Mouse (Mus musculus): ENCODE results near the gene Gm36864.
"Not testable (repeated sequence)": the region's sequence is repeated elsewhere in the genome, so short reads cannot be mapped to it uniquely, and the experiment has no call there.

Gm36864 gene

GRCm38 (mm10) chr7:44235909-44236308, at the start of gene Gm36864:
Gm36864 (plus strand) TSS chr7:44236177.
- in situ Hi-C loops (cut with MboI; ENCODE audit: unreplicated experiment in 2 of 2): loop anchor here in 1 of 2 experiments (25.0 kb wide), 1 partner anchor 549 kb away; the partner anchor contains the start of gene Klk14

GRCm38 (mm10) chr7:44186516-44186915, 49.5 kb upstream of the Gm36864 start:
- in situ Hi-C loops (cut with MboI; ENCODE audit: unreplicated experiment in 2 of 2): not testable (repeated sequence)

DNA sequence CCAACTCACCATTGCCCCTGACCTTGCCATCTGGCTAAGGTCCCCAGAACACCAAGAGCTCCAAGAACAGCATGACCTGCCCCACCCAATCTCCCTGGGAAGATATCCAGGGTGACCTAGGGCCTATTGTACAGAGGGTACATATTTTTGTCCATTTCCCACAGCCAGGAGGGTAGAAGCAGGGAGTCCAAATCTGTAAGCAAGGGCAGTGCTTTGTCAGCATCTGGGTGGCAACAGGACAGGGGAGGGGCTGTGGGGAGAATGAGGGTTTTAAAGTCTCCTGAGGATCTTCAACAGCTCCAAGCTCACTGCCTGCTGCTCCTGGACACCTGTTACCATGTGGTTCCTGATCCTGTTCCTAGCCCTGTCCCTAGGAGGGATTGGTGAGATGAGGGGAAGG, 48.0 kb upstream of the Gm36864 start, which contains the start of gene Klk1b24:
Gene Klk1b24, plus strand, starts transcription at position 301 of the 400 bp plus-strand sequence.
- in situ Hi-C loops (cut with MboI; ENCODE audit: unreplicated experiment in 2 of 2): not testable (repeated sequence)

DNA sequence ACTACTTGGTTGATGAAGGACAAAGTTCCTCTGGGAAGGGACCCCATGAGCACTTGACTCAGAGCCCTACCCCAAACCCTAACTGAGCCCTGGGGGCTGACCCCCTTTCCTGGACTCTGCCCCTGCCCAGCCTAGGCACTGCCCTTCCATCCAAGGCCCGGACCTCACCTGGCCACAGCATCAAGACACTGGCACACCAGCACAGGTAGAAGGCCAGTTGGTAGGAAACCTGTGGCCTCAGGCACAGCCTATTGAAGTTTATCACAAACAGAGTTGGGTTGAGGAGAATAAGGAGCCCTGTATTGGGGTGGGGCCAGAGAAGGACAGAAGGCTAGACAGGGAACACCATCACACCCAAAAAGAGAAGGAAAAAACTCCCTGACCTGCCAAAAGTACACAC, 42.5 kb upstream of the Gm36864 start:
- in situ Hi-C loops (cut with MboI; ENCODE audit: unreplicated experiment in 2 of 2): not testable (repeated sequence)

DNA sequence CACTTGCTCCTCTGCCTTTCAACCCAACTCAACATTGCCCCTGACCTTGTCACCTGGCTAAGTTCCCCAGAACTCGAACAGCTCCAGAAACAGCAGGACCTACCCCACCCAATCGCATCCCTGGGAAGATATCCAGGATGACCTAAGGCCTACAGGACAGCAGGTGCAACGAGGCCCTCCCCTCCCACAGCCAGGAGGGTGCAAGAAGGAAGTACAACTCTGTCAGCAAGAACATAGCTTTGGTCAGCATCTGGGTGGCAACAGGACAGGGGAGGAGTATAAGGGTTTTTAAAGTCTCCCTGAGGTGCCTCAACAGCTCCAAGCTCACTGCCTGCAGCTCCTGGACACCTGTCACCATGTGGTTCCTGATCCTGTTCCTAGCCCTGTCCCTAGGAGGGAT, 38.1 kb upstream of the Gm36864 start, which contains the start of gene Klk1b3:
Gene Klk1b3, plus strand, starts transcription at position 301 of the 400 bp plus-strand sequence.
- in situ Hi-C loops (cut with MboI; ENCODE audit: unreplicated experiment in 2 of 2): no loop called here

DNA sequence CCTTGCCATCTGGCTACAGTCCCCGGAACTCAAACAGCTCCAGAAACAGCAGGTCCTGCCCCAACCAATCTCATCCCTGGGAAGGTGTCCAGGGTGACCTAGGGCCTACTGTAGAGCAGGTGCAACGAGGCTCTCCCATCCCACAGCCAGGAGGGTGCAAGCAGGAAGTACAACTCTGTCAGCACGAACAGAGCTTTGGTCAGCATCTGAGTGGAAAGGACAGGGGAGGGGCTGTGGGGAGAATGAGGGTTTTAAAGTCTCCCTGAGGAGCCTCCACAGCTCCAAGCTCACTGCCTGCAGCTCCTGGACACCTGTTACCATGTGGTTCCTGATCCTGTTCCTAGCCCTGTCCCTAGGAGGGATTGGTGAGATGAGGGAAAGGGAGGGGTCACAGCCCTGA, 28.8 kb upstream of the Gm36864 start, which contains the start of gene Klk1b4:
Gene Klk1b4, plus strand, starts transcription at position 301 of the 400 bp plus-strand sequence.
- in situ Hi-C loops (cut with MboI; ENCODE audit: unreplicated experiment in 2 of 2): not testable (repeated sequence)

DNA sequence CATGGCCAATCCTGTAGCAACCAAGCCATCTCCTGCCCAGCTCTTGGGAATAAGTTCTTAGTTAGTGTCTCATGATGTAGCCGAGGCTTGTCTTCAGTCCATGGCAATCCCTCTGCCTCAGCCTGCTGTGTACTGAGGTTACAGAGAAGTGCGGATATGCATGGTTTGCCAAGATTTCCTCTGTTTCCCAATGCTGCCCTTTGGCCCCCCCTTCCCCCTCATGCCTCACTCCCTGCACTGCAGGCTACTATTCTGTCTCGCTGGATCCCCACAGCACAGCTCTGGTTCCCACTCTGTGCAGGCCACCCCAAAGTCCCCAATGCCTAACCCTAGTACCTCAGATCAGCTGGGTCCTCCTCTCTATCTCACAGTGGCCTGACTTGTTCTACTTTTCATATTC, 27.7 kb upstream of the Gm36864 start:
- in situ Hi-C loops (cut with MboI; ENCODE audit: unreplicated experiment in 2 of 2): no loop called here

DNA sequence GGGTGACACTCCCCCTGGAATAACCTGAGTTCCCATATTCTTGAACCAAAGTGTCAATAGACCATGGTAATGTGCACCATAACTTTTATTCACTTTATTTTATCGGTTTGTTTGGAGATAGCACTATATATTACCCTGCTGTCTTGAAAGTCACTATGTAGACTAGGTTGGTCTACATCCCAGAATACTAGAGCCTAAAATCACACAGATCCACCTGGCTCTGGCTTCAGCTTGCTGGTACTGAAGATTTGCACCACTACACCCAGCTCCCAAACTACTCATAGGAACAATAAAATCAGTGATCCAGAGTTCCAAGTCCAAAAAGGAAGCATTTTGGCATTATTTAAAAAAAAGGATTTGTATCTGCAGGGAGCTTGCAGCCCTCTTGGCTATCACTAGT, 20.3 kb upstream of the Gm36864 start, which contains the start of gene Klk1b5:
Gene Klk1b5, plus strand, starts transcription at position 301 of the 400 bp plus-strand sequence.
- in situ Hi-C loops (cut with MboI; ENCODE audit: unreplicated experiment in 2 of 2): no loop called here

DNA sequence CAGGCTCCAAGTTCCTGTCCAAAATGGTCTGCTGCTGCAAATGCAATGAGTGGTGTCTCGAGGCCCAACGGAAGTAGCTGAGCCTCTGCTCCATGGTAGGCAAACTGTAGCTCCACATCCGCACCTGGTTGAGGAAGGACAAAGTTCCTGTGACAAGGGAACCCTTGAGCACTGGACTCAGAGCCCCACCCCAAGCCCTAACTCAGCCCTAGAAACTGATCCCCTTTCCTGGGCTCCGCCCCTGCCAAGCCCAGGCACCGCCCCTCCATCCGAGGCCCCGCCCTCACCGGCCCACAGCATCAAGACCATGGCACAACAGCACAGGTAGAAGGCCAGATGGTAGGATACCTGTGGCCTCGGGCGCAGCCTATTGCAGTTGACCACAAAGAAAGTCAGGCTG, 14.4 kb upstream of the Gm36864 start:
- in situ Hi-C loops (cut with MboI; ENCODE audit: unreplicated experiment in 2 of 2): not testable (repeated sequence)

GRCm38 (mm10) chr7:44222335-44222734, 13.6 kb upstream of the Gm36864 start:
- in situ Hi-C loops (cut with MboI; ENCODE audit: unreplicated experiment in 2 of 2): not testable (repeated sequence)

DNA sequence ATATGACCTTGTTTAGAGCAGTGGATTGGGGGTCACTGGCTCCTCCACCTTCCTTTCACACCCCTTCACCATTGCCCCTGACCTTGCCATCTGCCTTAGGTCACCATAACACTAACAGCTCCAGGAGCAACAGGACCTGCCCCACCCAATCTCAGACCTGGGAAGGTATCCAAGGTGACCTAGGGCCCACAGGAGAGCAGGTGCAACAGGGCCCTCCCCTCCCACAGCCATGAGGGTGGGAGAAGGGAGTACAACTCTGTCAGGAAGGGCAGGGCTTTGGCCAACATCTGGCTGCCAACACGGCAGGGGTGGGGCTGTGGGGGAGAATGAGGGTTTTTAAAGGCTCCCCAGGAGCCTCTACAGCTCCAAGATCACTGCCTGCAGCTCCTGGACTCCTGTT, 10.9 kb upstream of the Gm36864 start, which contains the start of gene Klk1:
Gene Klk1, plus strand, starts transcription at position 285 of the 400 bp plus-strand sequence.
- in situ Hi-C loops (cut with MboI; ENCODE audit: unreplicated experiment in 2 of 2): loop anchor here in 1 of 2 experiments (25.0 kb wide), 1 partner anchor 538 kb away; the partner anchor contains the start of gene Klk14

- in situ Hi-C loops (cut with MboI; ENCODE audit: unreplicated experiment in 2 of 2): loop anchor here in 1 of 2 experiments (25.0 kb wide), 1 partner anchor 553 kb away; the partner anchor contains the start of gene Klk14
Measured at GRCm38 (mm10) chr7:44239913-44240312, 3.9 kb downstream of the Gm36864 start.

GRCm38 (mm10) chr7:44240712-44241111, 4.7 kb downstream of the Gm36864 start:
- in situ Hi-C loops (cut with MboI; ENCODE audit: unreplicated experiment in 2 of 2): loop anchor here in 1 of 2 experiments (25.0 kb wide), 1 partner anchor 553 kb away; the partner anchor contains the start of gene Klk14

DNA sequence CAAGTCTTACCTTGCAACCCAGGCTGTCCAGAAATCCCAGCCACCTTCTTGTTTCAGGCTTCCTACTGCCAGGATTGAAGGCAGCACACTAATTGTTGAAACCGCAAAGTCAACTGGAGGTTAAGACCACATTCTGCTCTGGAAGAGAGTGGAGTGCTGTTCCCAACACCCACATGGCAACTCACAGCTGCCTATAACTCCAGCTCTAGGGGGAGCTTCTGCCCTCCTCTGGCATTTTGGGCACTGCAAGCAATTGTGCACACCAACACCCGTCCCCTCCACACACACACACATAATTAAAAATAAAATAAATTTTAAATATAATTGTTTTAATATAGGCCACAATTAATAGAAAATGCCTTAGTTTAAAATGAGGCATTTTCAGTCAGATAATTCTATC, 5.2 kb downstream of the Gm36864 start:
- in situ Hi-C loops (cut with MboI; ENCODE audit: unreplicated experiment in 2 of 2): loop anchor here in 1 of 2 experiments (25.0 kb wide), 1 partner anchor 554 kb away; the partner anchor contains the start of gene Klk14

DNA sequence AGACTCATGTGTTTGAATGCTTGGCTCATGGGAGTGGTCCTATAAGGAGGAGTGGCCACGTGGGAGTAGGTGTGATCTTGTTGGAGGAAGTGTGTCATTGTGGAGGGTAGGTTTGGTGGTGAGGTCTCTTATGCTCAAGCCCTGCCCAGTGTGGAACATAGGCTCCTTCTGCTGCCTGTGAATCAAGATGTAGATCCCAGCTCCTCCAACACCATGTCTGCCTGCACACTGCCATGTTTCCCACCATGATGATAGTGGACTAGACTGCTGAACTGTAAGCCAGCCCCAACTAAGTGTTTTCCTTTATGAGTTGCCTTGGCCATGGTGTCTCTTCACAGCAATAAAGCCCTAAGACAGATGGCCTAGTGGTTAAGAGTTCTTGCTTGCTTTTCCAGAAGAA, 8.1 kb downstream of the Gm36864 start:
- in situ Hi-C loops (cut with MboI; ENCODE audit: unreplicated experiment in 2 of 2): loop anchor here in 1 of 2 experiments (25.0 kb wide), 1 partner anchor 557 kb away; the partner anchor contains the start of gene Klk14

GRCm38 (mm10) chr7:44246055-44246983, 10.3 kb downstream of the Gm36864 start, which contains the start of the genes 1700028J19Rik and 2410002F23Rik:
1700028J19Rik (minus strand) TSS chr7:44246695.
2410002F23Rik (plus strand) TSS chr7:44246722.
- in situ Hi-C loops (cut with MboI; ENCODE audit: unreplicated experiment in 2 of 2): loop anchor here in 1 of 2 experiments (25.0 kb wide), 1 partner anchor 559 kb away; the partner anchor contains the start of gene Klk14

GRCm38 (mm10) chr7:44246984-44247470, 11.1 kb downstream of the Gm36864 start:
- in situ Hi-C loops (cut with MboI; ENCODE audit: unreplicated experiment in 2 of 2): loop anchor here in 1 of 2 experiments (25.0 kb wide), 1 partner anchor 560 kb away; the partner anchor contains the start of gene Klk14

- in situ Hi-C loops (cut with MboI; ENCODE audit: unreplicated experiment in 2 of 2): loop anchor here in 1 of 2 experiments (25.0 kb wide), 1 partner anchor 561 kb away; the partner anchor contains the start of gene Klk14
Measured at GRCm38 (mm10) chr7:44247971-44248370, 12.0 kb downstream of the Gm36864 start.

DNA sequence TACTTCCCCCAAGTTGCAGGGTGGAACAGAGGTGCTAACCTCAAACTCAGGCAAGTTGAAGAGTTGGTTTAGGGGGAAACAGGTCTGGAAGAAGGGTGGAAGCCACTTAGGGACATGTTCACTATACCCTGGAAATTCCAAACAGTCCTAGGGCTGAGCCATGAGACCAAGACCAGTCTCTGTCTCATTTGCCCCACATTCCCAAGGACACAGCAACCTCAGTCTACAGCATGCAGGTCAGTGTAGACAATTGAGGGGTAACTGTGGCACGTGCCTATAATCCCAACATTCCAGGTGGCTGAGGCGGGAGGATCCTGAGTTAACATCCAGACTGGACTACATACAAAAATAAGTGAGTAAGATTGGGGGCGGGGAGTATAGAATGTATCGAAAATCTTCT, 13.3 kb downstream of the Gm36864 start:
- in situ Hi-C loops (cut with MboI; ENCODE audit: unreplicated experiment in 2 of 2): loop anchor here in 1 of 2 experiments (25.0 kb wide), 1 partner anchor 562 kb away; the partner anchor contains the start of gene Klk14

GRCm38 (mm10) chr7:44250732-44251275, 14.8 kb downstream of the Gm36864 start:
- in situ Hi-C loops (cut with MboI; ENCODE audit: unreplicated experiment in 2 of 2): loop anchor here in 1 of 2 experiments (25.0 kb wide), 1 partner anchor 711 kb away; the partner anchor contains the start of gene Cpt1c

Data from v-Abl transformed pro-B cells (cell line).